Mouse (Mus musculus) megakaryocyte-erythroid progenitor cell, adult 5-6 weeks (primary cell): ENCODE data around the gene Tmem258. TPM values are rescaled to one million over a fixed set of nuclear protein-coding genes. Genes with fewer than 3 reads are reported as not detected.

Experiments
- ATAC-seq: replicated peaks from 2 replicates; pipeline ENCODE4 v1.8.0; 2016; ENCODE audit warnings: mild to moderate bottlenecking, inconsistent platforms; ENCODE audit not compliant: severe bottlenecking, poor library complexity, low FRiP score, low TSS enrichment
- total RNA-seq, 2 experiments: library from RNA; stranded (forward) in 1 of 2; stranded (reverse) in 1 of 2; fragments of 200-1000, 215-1000 nt in 1 of 2; fragments of >200 nt in 1 of 2; fragmentation: Nextera tagmentation in 1 of 2; gene quantifications; 2 replicates each; pipeline ENCODE4 v1.2.3; 2014 to 2017

Gene Tmem258
- total RNA-seq, 2 experiments from 2014 or later, result 247 to 256 TPM

- no peak for ATAC-seq
Measured at GRCm38 (mm10) chr19:10213796-10214471, 10.1 kb downstream of the Tmem258 start.

GRCm38 (mm10) chr19:10216101-10216500, 12.3 kb downstream of the Tmem258 start:
- no peak for ATAC-seq

GRCm38 (mm10) chr19:10219108-10219507, 15.3 kb downstream of the Tmem258 start:
- ATAC-seq, result 0 out of 2 replicates have a peak, but pooled peaks have one; percentile 29

- no peak for ATAC-seq
Measured at GRCm38 (mm10) chr19:10219593-10219992, 15.8 kb downstream of the Tmem258 start.

- no peak for ATAC-seq
Measured at GRCm38 (mm10) chr19:10221585-10221984, 17.8 kb downstream of the Tmem258 start.

- 0 out of 2 replicates have a peak, but pooled peaks have one; percentile 20 for ATAC-seq
Measured at GRCm38 (mm10) chr19:10222656-10223055, 18.8 kb downstream of the Tmem258 start.

- no peak for ATAC-seq
Measured at GRCm38 (mm10) chr19:10223561-10223960, 19.7 kb downstream of the Tmem258 start.

- no peak for ATAC-seq
Measured at GRCm38 (mm10) chr19:10224637-10225453, 21.0 kb downstream of the Tmem258 start.

- no peak for ATAC-seq
Measured at GRCm38 (mm10) chr19:10225767-10226166, 22.0 kb downstream of the Tmem258 start.

- no peak for ATAC-seq
Measured at GRCm38 (mm10) chr19:10231016-10231415, 27.2 kb downstream of the Tmem258 start.

- no peak for ATAC-seq
Measured at GRCm38 (mm10) chr19:10231871-10232270, 28.1 kb downstream of the Tmem258 start.

GRCm38 (mm10) chr19:10232327-10233017, 28.7 kb downstream of the Tmem258 start:
- no peak for ATAC-seq

- no peak for ATAC-seq
Measured at GRCm38 (mm10) chr19:10235784-10236565, 32.2 kb downstream of the Tmem258 start.

GRCm38 (mm10) chr19:10238477-10238876, 34.7 kb downstream of the Tmem258 start:
- ATAC-seq, result no peak; the same call in 1 of the 2 replicates

- ATAC-seq, result no peak
Measured at GRCm38 (mm10) chr19:10239419-10239818, 35.6 kb downstream of the Tmem258 start.

GRCm38 (mm10) chr19:10239975-10240653, 36.3 kb downstream of the Tmem258 start:
- ATAC-seq, result no peak

- ATAC-seq, result peak; percentile 35
Measured at GRCm38 (mm10) chr19:10240654-10241305, 37.0 kb downstream of the Tmem258 start, which contains the start of gene Myrf. Myrf (minus strand) TSS chr19:10240748.

GRCm38 (mm10) chr19:10242916-10243315, 39.1 kb downstream of the Tmem258 start:
- no peak for ATAC-seq
